Mouse (Mus musculus) heart, adult 2 months (tissue): ENCODE data around the gene Elane. TPM values are rescaled to one million over a fixed set of nuclear protein-coding genes. Genes with fewer than 3 reads are reported as not detected.
A peak's percentile ranks its signal among the peaks of the same experiment; 100 is the strongest.

Experiments
- DNase-seq, 2 experiments: peaks; one replicate each; pipeline ENCODE4 v3.0.0; 2021
- H3K27ac ChIP-seq: fragments of 200-600 bp; 2 replicates; pipeline ENCODE4 v1.8.1; 2022
- H3K27me3 ChIP-seq: fragments of 200-500 bp; 2 replicates; pipeline ENCODE4 v1.6.1; 2012; ENCODE audit warnings: mild to moderate bottlenecking, low read length, inconsistent platforms, mixed read lengths; ENCODE audit not compliant: control insufficient read depth, insufficient read depth
- H3K36me3 ChIP-seq: fragments of 200-500 bp; 2 replicates; pipeline ENCODE4 v1.6.1; 2012; ENCODE audit warnings: low read length, inconsistent platforms; ENCODE audit not compliant: control insufficient read depth, insufficient read depth
- H3K4me1 ChIP-seq: fragments of 200-500 bp; 2 replicates; pipeline ENCODE4 v1.6.1; 2011; ENCODE audit warnings: low read length; ENCODE audit not compliant: control insufficient read depth, insufficient read depth
- H3K4me3 ChIP-seq: fragments of 200-600 bp; 2 replicates; pipeline ENCODE4 v1.8.1; 2022
- H3K79me2 ChIP-seq: fragments of 200-500 bp; replicated peaks from 2 replicates; pipeline ENCODE4 v1.6.1; 2012; ENCODE audit warnings: mild to moderate bottlenecking, inconsistent platforms, low read length, moderate library complexity, mixed read lengths; ENCODE audit not compliant: control insufficient read depth, insufficient read depth
- H3K9ac ChIP-seq: fragments of 200-500 bp; 2 replicates; pipeline ENCODE4 v1.6.1; 2012; ENCODE audit warnings: low read depth, mild to moderate bottlenecking, control low read depth, inconsistent platforms, low read length, mixed read lengths
- CTCF ChIP-seq: fragments of 200-600 bp; IDR thresholded peaks from 2 replicates; pipeline ENCODE4 v1.8.1; 2022; ENCODE audit warnings: antibody characterized with exemption, mild to moderate bottlenecking, moderate library complexity
- EP300 ChIP-seq: fragments of 200-500 bp; IDR thresholded peaks from 2 replicates; pipeline ENCODE4 v1.6.1; 2011; ENCODE audit warnings: low read depth, low read length, control low read depth; ENCODE audit not compliant: insufficient read depth
- POLR2A ChIP-seq: fragments of 200-500 bp; IDR thresholded peaks from 2 replicates; pipeline ENCODE4 v1.6.1; 2011; ENCODE audit warnings: mild to moderate bottlenecking, low read depth, low read length, control low read depth; ENCODE audit not compliant: insufficient read depth
- WGBS: fragments of 180-500 bp; shearing (Covaris S2); methylation state at CpG from one replicate; pipeline ENCODE4 v1.1.7; 2018; 5-methylcytosine and 5-hydroxymethylcytosine counted together
- intact Hi-C: fragments of 180-260 bp; cut with DNase I; formaldehyde crosslinking; loops from one replicate; pipeline ENCODE4 v1.15.1; 2025
- polyA plus RNA-seq: library from polyadenylated mRNA; depleted of rRNA; stranded (reverse); fragments of >200 nt; gene quantifications from 2 replicates; pipeline ENCODE4 v1.2.3, GENCODE M21; 2012
- total RNA-seq, 2 experiments: library from RNA; stranded (reverse); gene quantifications; 2 replicates each; pipeline ENCODE4 v1.2.3; 2021

Gene Elane
- total and polyA plus RNA-seq, 3 experiments = not detected

GRCm38 (mm10) chr10:79928030-79928694, 42.1 kb downstream of the Elane start:
- intact Hi-C loops = loop anchor here (5.0 kb wide), 1 partner anchor 214 kb away; the partner anchor contains the start of gene Cbarp
- peak in 1 of 2 experiments; percentile 50 for DNase-seq
- 7% methylated on average over 29 of the region's 29 CpGs for WGBS
- Histone ChIP-seq H3K4me3 (peak overlapping the region; percentile 66), H3K27ac (peak overlapping the region; percentile 86), H3K27me3 (no peaks in the 10 kb centered on the region), H3K79me2 (no peaks in the 10 kb centered on the region), H3K36me3 (no peaks in the 10 kb centered on the region), H3K4me1 (peaks cover 9% of the 10 kb centered on the region), H3K9ac (peak overlapping the region; percentile 51)
- TF ChIP-seq EP300 (no peak), POLR2A (no peak), CTCF (no peak)

- Histone ChIP-seq H3K4me1 (peaks cover 19% of the 10 kb centered on the region), H3K36me3 (no peaks in the 10 kb centered on the region), H3K27ac (no peak overlapping the region), H3K9ac (no peak overlapping the region), H3K27me3 (no peaks in the 10 kb centered on the region), H3K4me3 (no peak overlapping the region), H3K79me2 (no peaks in the 10 kb centered on the region)
- no peak for DNase-seq
- 37% methylated on average over 9 of the region's 9 CpGs for WGBS
- TF ChIP-seq POLR2A (no peak), EP300 (no peak), CTCF (no peak)
- intact Hi-C loops = loop anchor here (5.0 kb wide), 1 partner anchor 213 kb away; the partner anchor contains the start of gene Cbarp
Measured at GRCm38 (mm10) chr10:79928907-79929701, 43.1 kb downstream of the Elane start.

- H3K79me2 ChIP-seq = no peaks in the 10 kb centered on the region
- TF ChIP-seq CTCF (no peak), POLR2A (no peak), EP300 (no peak)
- H3K27ac ChIP-seq = no peak overlapping the region
- peaks cover 25% of the 10 kb centered on the region for H3K4me1 ChIP-seq
- no peak for DNase-seq
- no peak overlapping the region for H3K9ac ChIP-seq
- no peak overlapping the region for H3K4me3 ChIP-seq
- WGBS = 88% methylated on average over 18 of the region's 18 CpGs
- no peaks in the 10 kb centered on the region for H3K27me3 ChIP-seq
- intact Hi-C loops = loop anchor here (5.0 kb wide), 1 partner anchor 212 kb away; the partner anchor contains the start of gene Cbarp
- no peaks in the 10 kb centered on the region for H3K36me3 ChIP-seq
Measured at GRCm38 (mm10) chr10:79929967-79930825, 44.1 kb downstream of the Elane start.

- H3K36me3 ChIP-seq = no peaks in the 10 kb centered on the region
- H3K27ac ChIP-seq = no peak overlapping the region
- DNase-seq = no peak
- intact Hi-C loops = no loop called here
- 96% methylated on average over 16 of the region's 16 CpGs for WGBS
- H3K79me2 ChIP-seq = no peaks in the 10 kb centered on the region
- peaks cover 25% of the 10 kb centered on the region for H3K4me1 ChIP-seq
- H3K4me3 ChIP-seq = no peak overlapping the region
- no peak overlapping the region for H3K9ac ChIP-seq
- no peak for TF ChIP-seq POLR2A
- no peaks in the 10 kb centered on the region for H3K27me3 ChIP-seq
Measured at GRCm38 (mm10) chr10:79930826-79931186, 44.8 kb downstream of the Elane start.

GRCm38 (mm10) chr10:79931797-79932196, 45.8 kb downstream of the Elane start:
- intact Hi-C loops = no loop called here
- no peak overlapping the region for H3K9ac ChIP-seq
- DNase-seq = no peak
- no peaks in the 10 kb centered on the region for H3K36me3 ChIP-seq
- 88% methylated on average over 9 of the region's 9 CpGs for WGBS
- H3K27me3 ChIP-seq = no peaks in the 10 kb centered on the region
- H3K79me2 ChIP-seq = no peaks in the 10 kb centered on the region
- peaks cover 29% of the 10 kb centered on the region for H3K4me1 ChIP-seq
- no peak for TF ChIP-seq EP300
- TF ChIP-seq CTCF = no peak
- TF ChIP-seq POLR2A = no peak
- no peak overlapping the region for H3K4me3 ChIP-seq
- H3K27ac ChIP-seq = no peak overlapping the region
